Mouse (Mus musculus): ENCODE measurements around the gene Rhoq.
A peak's percentile ranks its signal among the peaks of the same experiment; 100 is the strongest.

Rhoq gene

GRCm38 (mm10) chr17:86962894-86963585 lies at the start of gene Rhoq:
Gene Rhoq, plus strand, starts transcription at chr17:86963082.
- DNase-seq (ENCODE audit: low spot score in 2 of 2), result peak; percentile 64 to 80

GRCm38 (mm10) chr17:86915540-86915939 lies 47.3 kb upstream of the Rhoq start:
- DNase-seq (ENCODE audit: low spot score in 2 of 2), result no peak

DNA sequence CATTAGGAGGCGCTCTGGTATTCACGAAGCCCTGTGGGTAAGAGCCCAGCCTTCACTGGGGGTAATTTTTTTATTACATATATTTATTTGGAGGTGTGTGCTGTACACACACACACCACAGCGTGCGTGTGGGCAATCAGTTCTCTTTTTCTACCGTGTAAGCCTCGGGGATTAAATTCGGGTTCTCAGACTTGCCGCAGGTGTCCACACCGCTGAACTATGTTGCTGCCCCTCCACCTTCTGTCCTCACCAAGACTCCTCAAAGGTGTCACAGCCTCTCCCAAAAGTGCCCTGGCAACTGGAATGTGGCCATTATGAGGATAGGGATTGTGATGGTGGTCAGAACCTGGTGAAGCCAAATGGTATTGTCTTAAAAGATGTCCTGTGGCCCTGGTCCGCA lies 45.8 kb upstream of the Rhoq start, which contains the start of gene Tmem247:
Tmem247 (plus strand) TSS at position 301 of the 400 bp plus-strand sequence.
- DNase-seq (ENCODE audit: low spot score in 2 of 2), result no peak

- DNase-seq (ENCODE audit: low spot score in 2 of 2), result no peak
Observed at GRCm38 (mm10) chr17:86918786-86919185, 44.1 kb upstream of the Rhoq start.

DNA sequence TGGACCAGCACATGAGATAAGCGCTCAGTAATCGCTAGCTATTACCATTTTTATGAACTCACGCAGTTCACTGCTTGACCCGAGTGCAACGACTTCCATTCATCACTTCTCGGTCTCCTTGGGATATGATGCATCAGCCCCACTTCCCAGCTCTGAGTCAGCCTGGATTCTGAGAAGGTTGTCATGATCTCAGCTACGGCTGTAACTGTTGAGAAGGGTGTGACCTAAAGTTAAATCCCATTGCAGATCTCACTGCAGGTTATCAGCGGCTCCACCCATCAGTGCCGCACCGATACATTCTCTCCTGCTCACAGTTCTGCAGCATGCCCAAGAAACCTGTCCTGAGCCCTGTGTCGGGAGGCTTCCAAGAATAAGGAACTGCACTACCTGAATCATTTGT lies 43.2 kb upstream of the Rhoq start:
- DNase-seq (ENCODE audit: low spot score in 2 of 2), result no peak

- no peak for DNase-seq (ENCODE audit: low spot score in 2 of 2)
Observed at GRCm38 (mm10) chr17:86924679-86925078, 38.2 kb upstream of the Rhoq start.

DNA sequence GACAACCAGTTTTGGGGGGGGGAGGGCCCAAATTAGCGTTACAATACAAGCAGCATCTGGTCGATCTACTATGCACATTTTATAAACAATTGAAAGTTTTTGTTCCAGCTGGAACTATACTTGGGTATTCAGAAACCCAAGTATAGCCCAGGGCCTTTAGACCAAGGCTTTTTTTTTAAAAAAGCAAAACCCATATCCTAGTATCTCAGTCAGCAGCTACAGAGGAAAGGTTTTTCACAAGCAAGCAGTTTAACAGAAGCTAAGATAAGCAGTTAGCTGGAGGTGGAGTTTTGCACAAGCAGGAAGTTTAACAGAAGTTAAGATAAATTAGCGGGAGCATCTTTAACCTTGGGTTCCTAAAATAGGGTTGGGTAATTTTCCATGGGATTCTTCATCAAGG lies 36.0 kb upstream of the Rhoq start:
- no peak for DNase-seq (ENCODE audit: low spot score in 2 of 2)

GRCm38 (mm10) chr17:86929355-86929754 lies 33.5 kb upstream of the Rhoq start:
- DNase-seq (ENCODE audit: low spot score in 2 of 2), result no peak

DNA sequence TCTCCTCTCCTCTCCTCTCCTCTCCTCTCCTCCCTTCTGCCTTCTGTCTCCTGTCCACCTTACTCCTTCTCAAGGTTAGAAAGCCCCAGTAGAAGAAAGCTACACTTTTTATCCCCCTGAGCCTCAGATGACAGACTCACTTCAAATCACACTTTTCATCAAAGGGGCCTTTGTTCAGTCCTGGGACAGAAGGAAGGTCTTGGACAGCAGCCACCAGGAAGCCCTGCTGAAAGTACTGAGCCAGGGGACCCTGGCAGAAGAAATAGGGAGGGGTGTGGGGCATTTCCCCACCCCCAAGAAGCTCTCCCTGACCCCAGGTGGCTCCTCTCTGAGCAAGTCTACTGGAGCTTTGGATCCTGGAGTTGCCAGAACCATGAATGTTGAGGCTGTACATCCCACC lies 32.9 kb upstream of the Rhoq start:
- DNase-seq (ENCODE audit: low spot score in 2 of 2), result peak in 1 of 2 experiments; percentile 14

- DNase-seq (ENCODE audit: low spot score in 2 of 2), result no peak
Observed at GRCm38 (mm10) chr17:86932896-86933295, 30.0 kb upstream of the Rhoq start.

- DNase-seq (ENCODE audit: low spot score in 2 of 2), result no peak
Observed at GRCm38 (mm10) chr17:86937064-86937463, 25.8 kb upstream of the Rhoq start.

DNA sequence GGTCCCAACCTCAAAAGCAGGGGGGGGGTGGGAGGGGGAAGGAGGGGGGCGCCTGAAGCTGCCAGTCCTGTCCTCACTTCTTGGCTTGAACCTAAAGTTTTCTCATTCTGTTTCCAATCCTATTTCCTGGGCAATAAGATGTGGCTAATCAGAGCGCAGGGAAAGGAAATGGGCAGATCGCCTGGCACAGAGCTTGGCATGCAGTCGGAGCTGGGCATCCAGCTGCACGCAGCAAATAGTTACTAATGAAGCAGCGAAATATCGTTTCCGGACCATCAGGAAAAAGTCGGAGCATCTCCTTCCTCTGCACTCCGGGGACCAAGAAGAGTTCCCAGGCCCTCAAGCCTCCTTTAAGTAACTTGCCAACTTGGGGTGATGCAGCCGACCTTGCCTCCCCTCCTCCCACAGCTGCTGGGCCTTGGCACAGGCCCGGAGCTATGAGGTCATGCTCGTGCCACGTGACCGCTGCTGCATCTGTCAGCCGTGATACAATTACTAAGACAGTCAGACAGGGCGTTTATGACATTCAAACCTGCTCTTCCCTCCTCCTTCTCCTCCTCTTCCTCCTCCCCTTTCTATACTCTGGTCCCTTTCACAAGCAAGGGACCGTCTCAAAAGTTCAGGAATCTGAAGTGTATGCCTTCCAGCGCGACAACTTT lies 25.3 kb upstream of the Rhoq start:
- peak in 1 of 2 experiments; percentile 70 for DNase-seq (ENCODE audit: low spot score in 2 of 2)

GRCm38 (mm10) chr17:86938683-86939082 lies 24.2 kb upstream of the Rhoq start:
- DNase-seq (ENCODE audit: low spot score in 2 of 2), result no peak

DNA sequence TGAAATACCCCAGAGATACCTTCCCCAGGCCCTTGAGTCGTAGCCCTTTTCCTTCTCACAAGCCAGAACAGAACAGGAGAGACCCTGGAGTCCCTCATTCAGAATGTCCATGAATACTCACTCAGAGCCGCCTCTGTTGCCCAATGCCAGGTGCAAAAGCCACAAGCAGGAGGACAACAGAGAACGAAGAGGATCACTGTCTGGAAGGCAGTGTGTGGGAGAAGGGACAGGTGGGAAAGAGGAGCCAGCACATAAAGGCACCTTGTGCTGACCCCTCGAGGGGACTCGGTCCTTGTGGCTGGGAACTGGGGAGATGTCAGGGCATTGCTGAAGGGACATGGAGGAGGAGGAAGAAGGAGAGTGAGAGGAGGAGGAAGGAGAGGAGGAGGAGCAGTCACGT lies 20.8 kb upstream of the Rhoq start:
- DNase-seq (ENCODE audit: low spot score in 2 of 2), result no peak

- DNase-seq (ENCODE audit: low spot score in 2 of 2), result no peak
Observed at GRCm38 (mm10) chr17:86943158-86943557, 19.7 kb upstream of the Rhoq start.

DNA sequence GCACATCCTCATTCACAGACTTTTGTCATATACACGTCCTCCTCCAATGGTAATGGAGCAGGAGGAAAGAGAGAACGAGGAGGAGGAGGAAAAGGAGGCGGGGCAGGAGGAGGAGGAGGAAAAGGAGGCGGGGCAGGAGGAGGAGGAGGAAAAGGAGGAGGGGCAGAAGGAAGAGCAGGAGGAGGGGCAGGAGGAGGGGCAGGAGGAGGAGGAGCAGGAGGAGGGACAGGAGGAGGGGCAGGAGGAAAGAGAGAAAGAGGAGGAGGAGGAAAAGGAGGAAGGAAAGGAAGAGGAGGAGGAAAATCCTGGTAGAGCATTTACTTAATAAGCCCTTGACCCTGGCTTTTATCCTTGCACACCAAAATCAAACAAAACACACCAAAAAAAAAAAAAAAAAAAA lies 16.8 kb upstream of the Rhoq start:
- no peak for DNase-seq (ENCODE audit: low spot score in 2 of 2)

- peak in 1 of 2 experiments; percentile 67 for DNase-seq (ENCODE audit: low spot score in 2 of 2)
Observed at GRCm38 (mm10) chr17:86947840-86948796, 14.8 kb upstream of the Rhoq start, which contains the start of gene Atp6v1e2. Gene Atp6v1e2, minus strand, starts transcription at chr17:86947897.

GRCm38 (mm10) chr17:86948801-86949200 lies 14.1 kb upstream of the Rhoq start:
- no peak for DNase-seq (ENCODE audit: low spot score in 2 of 2)

DNA sequence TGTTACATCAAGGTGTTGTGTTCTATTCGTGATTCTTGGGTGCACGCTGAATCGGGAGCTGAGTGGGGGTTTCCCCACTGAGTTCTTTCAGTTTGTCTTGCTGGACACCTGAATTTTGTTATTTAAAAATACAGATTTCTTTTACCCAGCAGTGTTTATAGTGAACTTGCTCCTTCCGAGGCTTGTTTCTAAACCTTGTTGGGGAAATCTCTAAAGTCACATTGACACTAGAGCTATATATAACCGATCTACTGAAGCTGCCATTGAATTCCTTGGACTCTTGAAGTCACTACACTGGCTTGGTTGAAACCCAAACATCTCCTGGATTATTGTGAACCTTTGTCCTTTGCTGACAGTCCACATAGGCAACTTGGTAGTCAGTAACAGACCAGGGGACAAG lies 5.6 kb upstream of the Rhoq start:
- no peak for DNase-seq (ENCODE audit: low spot score in 2 of 2)

- no peak for DNase-seq (ENCODE audit: low spot score in 2 of 2)
Observed at GRCm38 (mm10) chr17:86957968-86958367, 4.9 kb upstream of the Rhoq start.

DNA sequence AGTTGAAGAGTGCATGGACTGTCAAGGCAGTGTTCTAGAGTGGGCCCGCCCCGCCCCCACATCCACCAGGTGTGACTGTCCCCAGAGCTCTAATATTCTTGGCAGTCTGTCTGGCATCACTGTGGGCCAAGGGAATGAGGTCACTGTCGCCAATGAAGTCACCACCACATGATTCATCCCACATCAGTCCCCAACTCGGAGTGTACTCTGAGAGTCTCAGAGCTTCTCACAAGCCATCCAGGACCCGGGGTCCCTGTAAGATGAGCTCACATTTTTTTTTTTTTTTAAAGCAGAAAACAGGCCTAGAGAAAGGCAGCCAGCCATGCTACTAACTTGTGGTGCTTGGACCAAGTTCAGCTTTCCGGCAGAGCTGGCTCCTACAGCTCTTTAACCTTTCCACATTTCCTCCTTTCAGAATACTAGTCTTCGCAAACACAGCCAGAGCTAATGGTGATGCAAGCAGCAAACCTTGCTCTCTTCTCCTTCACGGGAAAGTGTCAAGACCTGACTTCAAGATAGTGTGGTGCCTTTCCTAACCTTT lies 1.5 kb upstream of the Rhoq start:
- DNase-seq (ENCODE audit: low spot score in 2 of 2), result no peak

Measured in cerebellum, postnatal 4 days (tissue).